Mouse (Mus musculus) urinary bladder, postnatal 36 days (tissue): Measurements from ENCODE around the gene Itga3.
A peak's percentile ranks its signal among the peaks of the same experiment; 100 is the strongest.

Source experiments
- DNase-seq, 2 experiments: peaks; one replicate each; pipeline ENCODE4 v3.0.0; 2022; ENCODE audit warnings: low spot score in 2 of 2, mixed read lengths in 1 of 2

Itga3 gene

GRCm38 (mm10) chr11:95071266-95071665, 5.3 kb downstream of the Itga3 start:
- DNase-seq = no peak

- peak in 1 of 2 experiments; percentile 65 for DNase-seq
Observed at GRCm38 (mm10) chr11:95070140-95071107, 6.2 kb downstream of the Itga3 start.

DNA sequence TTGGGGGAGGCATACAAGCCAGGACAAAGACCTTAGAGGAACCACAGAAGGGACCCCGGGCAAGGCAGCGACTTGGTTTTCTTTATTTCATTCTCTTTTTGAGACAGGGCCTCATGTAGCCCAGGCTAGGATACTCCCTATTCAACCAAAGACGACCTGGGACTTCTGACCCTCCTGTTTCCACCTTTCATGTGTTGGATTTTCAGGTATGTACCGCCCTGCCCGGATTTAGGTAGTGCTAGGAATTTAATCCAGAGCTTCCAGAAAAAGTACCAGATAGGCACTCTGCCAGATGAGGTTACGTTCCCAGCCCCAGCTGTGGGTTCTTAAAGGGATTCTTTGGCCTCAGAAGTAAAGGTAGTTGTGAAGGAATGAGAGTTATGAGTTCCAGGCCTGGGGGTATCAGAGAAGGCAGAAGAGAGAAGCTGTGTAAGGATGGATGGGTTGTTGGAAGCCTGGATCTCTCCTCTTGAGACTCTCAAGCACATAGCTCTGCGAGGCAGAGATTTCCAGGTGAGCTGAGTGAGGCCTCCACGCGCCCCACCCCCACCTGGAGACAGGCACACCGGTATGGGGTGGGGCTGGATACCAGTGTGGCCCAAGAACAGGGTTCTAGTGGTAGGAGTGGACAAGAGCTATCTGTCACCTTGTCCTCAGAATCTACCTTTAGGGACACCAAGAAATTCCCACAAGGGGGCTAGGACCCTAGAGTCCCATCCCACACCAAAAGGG, 7.2 kb downstream of the Itga3 start:
- no peak for DNase-seq

- no peak for DNase-seq
Observed at GRCm38 (mm10) chr11:95056768-95057501, 19.7 kb downstream of the Itga3 start.

DNA sequence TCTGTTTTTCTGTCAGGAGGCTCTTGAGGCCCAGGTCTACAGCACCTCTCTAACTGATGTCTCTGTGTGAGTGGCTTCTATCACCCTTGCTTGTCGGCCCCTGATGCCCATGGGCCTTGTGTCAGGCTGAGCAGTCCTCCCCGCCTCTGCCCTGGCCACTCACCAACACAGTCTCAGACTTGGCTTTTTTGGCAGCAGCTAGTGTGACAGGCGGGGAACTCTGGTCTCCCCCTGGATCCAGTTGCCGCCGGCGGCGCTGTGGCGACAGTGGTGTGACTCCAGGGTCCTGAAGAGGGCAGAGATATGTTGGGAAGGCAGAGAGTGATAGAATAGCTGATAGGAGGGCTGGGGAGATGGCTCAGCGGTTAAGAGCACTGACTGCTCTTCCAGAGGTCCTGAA, 23.5 kb downstream of the Itga3 start:
- no peak for DNase-seq

GRCm38 (mm10) chr11:95046980-95047680, 29.5 kb downstream of the Itga3 start:
- peak; percentile 39 to 49 for DNase-seq

DNA sequence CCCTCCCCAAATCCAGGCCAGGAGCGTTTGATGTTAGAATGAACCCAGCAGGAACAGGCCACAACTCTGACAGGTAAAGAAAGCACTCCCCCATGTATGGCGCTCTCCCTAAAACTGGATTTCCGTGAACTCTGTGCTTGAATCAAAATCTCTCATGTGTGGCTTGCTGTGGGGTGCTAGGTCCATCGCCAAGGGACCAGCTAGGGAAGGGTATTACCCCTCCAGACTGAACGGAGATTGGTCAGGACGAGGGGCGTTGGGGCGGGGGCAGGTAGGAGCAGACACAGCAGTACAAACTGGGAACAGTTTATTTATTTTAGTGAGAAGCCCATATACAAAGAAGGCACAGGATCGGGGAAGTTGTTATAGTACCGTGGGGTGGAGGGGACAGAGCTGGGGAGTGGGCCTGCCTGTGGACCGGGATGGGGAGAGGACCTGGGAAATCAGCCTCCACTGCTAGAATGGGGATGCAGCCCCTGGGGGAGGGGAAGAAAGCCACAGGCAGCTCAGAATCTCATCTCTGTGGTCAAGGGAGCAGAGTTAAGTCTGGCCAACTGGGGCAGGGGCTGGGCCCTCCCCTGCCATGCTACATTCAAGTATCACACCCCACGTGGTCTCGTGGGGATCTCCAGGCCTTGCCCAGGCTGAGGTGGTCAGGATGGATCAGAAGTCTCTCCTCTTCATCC, 32.3 kb downstream of the Itga3 start:
- no peak for DNase-seq

DNA sequence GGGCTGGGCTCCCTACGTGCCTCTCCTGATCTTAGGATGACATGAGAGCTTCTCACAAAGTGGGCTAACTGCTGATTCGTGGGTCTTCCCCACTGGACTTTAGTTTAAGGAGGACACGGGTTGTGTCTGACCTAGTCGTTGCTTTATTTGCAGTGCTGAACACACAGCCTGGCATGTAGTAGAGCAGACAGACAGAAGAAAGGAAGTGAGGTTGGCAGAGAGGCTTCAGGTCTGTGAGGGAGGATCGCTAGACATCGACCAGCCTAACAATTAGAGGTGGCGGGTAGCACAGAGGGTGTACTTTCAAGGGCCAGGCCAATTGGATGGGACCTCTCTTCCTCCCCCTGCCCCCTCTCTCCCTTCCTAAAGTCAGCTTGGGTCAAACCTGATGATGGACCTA, 33.0 kb downstream of the Itga3 start:
- DNase-seq = no peak

GRCm38 (mm10) chr11:95043060-95043459, 33.5 kb downstream of the Itga3 start:
- DNase-seq = no peak

DNA sequence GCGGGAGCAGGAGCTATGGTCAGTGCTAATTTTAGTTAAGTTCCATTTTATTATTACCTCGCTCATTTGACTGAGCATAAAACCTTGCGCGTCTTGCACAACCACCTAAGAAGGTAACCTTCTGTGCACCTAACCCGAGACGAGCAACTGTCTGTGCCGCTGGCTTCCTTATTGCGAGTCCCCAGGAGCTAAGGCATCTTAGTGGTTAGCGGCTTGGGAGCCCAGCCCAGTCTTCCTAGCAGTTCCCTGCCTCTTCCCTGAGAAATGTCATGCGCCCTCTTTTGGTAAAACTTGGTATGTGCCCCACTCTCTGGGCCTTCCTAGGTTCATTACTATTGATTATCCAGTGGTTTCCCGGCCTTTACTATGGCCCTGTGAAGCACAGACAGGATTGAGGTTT, 34.5 kb downstream of the Itga3 start:
- DNase-seq = peak; percentile 73 to 82

- DNase-seq = peak; percentile 91 to 97
Observed at GRCm38 (mm10) chr11:95041139-95041609, 35.4 kb downstream of the Itga3 start, which contains the start of gene Pdk2. Gene Pdk2 (minus strand): TSS chr11:95041354.

GRCm38 (mm10) chr11:95040491-95041138, 36.0 kb downstream of the Itga3 start:
- DNase-seq = peak in 1 of 2 experiments; percentile 64

- no peak for DNase-seq
Observed at GRCm38 (mm10) chr11:95039766-95040165, 36.8 kb downstream of the Itga3 start.

DNA sequence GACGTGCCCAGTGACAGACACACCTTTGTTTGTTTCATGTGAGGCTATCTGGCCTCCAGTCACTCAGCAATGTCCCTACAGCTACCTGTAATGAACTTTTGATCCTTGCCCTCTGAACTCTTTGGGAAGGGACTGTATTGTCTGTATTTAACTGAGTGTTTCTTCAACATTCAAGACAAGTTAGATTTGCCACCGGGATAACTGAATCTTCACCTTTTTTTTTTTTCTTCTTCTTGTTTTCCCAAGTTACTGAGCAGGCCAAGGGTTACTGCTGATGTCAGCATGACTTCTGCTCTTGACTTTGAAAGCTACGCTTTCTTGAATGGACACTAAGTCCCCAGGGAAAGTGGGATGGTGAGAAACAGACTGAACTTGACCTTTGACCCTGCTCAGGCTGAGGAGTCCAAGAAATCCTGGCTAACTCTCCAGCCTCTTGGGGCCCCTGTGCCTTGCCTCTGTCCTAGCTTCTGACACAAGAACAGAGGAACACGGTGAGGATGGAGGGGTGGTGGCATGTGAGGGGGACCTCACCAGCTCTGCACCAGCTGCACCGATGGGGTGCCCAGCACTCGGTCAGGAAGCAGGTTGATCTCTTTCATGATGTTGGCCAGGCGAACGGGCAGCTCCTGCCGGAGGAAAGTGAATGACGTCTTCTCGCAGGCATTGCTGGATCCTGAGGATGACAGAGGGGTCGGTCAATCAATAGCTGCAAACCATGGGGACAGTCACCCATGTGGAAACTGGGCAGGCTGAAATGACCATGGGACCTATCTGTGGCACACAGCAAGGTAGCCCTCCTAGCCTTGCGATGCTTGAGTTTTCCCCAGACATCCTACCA, 37.6 kb downstream of the Itga3 start:
- DNase-seq = no peak

DNA sequence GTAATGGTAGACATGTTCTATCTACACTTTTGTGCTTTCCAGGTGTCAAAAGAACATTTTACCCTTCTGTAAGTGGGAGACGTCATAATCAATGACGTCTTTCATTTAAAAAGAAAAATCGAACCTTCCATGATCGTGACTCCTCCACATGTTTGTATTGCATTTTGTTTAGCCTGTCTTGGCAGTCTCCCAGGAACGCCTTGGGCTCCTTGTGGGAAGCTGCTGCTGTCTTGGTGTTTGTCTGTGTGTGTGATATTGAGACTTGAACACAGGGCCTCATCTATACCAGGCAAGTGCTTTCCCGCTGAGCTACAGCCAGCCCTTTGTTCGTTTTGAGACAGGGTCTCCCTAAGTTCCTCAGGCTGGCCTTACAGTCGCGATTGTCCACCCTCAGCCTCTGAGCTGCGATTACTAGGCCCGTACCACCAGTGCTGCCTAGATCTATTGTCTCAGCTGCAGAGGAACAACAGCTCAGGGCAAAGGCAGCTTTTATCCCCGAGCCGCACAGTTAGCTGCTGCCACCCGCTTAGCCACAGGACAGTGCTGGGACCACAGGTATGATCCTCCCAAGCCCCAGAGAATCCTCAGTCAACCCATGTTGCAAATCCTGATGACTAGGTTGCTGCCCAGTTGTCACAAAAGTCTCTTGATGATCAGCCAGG, 38.3 kb downstream of the Itga3 start:
- DNase-seq = no peak

DNA sequence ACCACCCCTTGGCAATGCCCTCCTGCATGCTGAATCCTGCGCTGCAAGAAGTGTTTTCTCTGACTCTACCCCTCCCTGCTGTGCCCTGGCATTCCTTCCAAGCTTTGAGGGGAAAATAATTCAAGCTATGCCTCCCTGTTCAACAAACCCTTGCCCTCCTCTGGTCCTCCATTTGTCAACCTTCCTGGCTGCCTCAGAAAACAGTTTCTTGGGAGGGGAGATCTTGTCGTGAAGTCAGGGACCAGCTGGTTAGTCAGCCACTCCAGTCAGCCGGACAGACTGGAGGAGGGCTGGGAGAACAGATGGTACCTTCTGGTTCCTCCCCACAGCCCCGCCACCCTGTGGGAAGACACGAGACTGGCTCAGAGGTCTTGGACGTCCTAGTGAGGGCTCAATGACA, 39.3 kb downstream of the Itga3 start:
- no peak for DNase-seq

- no peak for DNase-seq
Observed at GRCm38 (mm10) chr11:95036521-95036920, 40.1 kb downstream of the Itga3 start.

DNA sequence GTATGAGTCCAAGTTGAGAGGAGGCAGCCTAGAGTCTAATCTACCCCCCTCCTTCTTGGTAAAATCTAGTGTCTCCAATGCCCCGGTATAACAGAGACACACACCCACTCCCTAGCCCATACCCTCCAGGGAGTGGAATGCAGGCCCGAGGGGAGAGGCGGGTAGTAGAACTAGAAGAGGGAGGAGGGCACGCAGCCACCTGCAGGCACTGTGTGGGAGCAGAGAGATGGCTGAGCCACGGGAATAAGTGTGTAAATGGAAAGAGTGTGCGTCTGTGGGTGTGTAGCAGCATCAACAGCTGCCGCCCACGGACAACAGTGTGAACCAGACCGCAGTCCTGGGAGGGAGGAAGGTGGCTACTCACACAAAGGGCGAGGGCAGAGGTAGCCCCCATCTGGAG, 41.7 kb downstream of the Itga3 start:
- no peak for DNase-seq

- no peak for DNase-seq
Observed at GRCm38 (mm10) chr11:95033617-95034016, 43.0 kb downstream of the Itga3 start.
